Mouse (Mus musculus) liver, postnatal 0 days (tissue): ENCODE data around the gene Slc2a3.

Experiments
- CTCF ChIP-seq: sonication (generic); IDR thresholded peaks from 2 replicates; pipeline ENCODE4 v1.5.1; 2016; ENCODE audit warnings: antibody characterized with exemption, low read depth
- EP300 ChIP-seq: IDR thresholded peaks from 2 replicates; pipeline ENCODE4 v1.6.1; 2016; ENCODE audit warnings: antibody characterized with exemption, low read depth, mild to moderate bottlenecking

- TF ChIP-seq CTCF (no peak), EP300 (no peak)
These were observed 19.3 kb downstream of the Slc2a3 start for GRCm38 (mm10) chr6:122782164-122782563.
